Mouse (Mus musculus): ENCODE measurements around the gene Mef2b. TPM values are rescaled to one million over a fixed set of nuclear protein-coding genes. Genes with fewer than 3 reads are reported as not detected.
A peak's percentile ranks its signal among the peaks of the same experiment; 100 is the strongest.

The Mef2b gene
- polyA plus RNA-seq, 2 experiments: 0.04 TPM; not detected in 1

DNA sequence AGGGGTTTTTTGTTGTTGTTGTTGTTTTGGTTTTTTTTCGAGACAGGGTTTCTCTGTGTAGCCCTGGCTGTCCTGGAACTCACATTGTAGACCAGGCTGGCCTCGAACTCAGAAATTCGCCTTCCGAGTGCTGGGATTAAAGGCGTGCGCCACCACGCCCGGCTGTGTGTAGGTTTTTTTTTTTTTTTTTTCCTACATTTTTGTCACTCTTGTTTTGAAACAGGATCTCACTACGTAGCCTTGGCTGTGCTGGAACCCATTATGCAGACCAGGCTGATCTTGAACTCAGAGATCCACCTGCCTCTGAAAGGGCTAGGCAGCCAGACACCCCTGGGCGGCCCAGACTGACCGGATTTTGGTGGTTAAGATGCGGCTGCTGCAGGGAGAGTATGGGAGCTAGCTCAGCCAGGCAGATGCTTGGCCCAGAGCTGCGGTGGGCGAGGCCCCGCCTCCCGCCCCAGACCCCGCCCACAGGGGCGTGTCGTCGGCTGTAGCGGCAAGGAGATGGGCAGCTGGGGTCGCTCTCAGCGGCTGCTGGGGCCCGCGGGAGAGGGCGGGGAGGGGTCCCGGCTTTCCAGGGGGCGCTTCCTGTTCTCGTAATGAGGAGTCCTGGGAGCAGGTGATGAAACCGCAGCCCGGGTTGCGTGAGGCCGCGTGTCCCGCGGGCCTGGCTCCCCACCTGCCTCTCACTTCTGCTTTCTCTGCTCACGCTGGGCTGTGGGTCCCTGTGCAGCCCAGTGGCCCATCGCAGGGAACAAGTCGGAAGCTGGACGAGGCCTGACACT is 18.8 kb downstream of the Mef2b start:
- ATAC-seq (ENCODE audit: insufficient read depth) (peak; percentile 76), DNase-seq (ENCODE audit: low read depth in 3 of 3, low spot score in 3 of 3) (peak in 1 of 3 experiments; percentile 55)
- WGBS (ENCODE audit: insufficient replicate concordance): 7% methylated on average over 40 of the region's 40 CpGs
- Histone ChIP-seq H3K27me3 (ENCODE audit: control insufficient read depth, insufficient read depth, low read length) (no peaks in the 10 kb centered on the region; the same call in 1 of the 2 replicates), H3K27ac (no peak overlapping the region), H3K9me3 (ENCODE audit: control insufficient read depth, low read length) (no peaks in the 10 kb centered on the region), H3K4me1 (replicated peaks; ENCODE audit: control insufficient read depth in 2 of 2, insufficient read depth in 2 of 2, low read length in 1 of 2) (peaks cover 0 to 2% of the 10 kb centered on the region in 2 experiments; a peak in 1 of 4 replicates), H3K9ac (replicated peaks) (peak overlapping the region; percentile 43; the same call in 1 of the 2 replicates), H3K4me2 (ENCODE audit: low read depth) (peak overlapping the region; percentile 84), H3K4me3 (ENCODE audit: insufficient read depth in 1 of 2, low read depth in 2 of 2, low read length in 2 of 2) (peak overlapping the region; percentile 42 to 63), H3K36me3 (replicated peaks; ENCODE audit: control insufficient read depth, insufficient read depth, low read depth) (no peaks in the 10 kb centered on the region)
- TF ChIP-seq EP300 (IDR thresholded peaks at IDR 0.05; ENCODE audit: low read depth) (no peak), CTCF (IDR thresholded peaks at IDR 0.05; ENCODE audit: low read depth) (no peak)

DNA sequence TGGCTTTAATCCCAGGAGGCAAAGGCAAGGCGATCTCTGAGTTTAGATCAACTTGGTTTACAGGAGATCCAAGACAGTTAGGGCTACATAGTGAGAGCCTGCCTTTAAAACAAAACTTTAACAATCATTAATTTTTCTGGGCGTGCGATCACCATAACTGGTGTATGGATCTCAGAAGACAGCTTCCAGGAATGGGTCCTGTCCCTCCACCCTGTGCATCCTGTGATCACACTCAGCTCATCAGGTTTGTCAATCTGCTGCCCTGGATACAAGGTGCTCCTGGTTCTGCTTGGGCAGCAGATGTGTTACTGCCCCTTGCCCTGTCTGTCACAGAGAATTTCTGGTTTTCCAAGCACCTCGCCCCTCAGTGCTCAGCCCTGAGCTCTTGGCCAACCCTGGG is 19.7 kb downstream of the Mef2b start:
- H3K27ac ChIP-seq: no peak overlapping the region
- DNase-seq (ENCODE audit: low read depth in 3 of 3, low spot score in 3 of 3) (no peak), ATAC-seq (ENCODE audit: insufficient read depth) (no peak)
- H3K4me2 ChIP-seq (ENCODE audit: low read depth): no peak overlapping the region
- H3K9me3 ChIP-seq (ENCODE audit: control insufficient read depth, low read length): no peaks in the 10 kb centered on the region
- WGBS (ENCODE audit: insufficient replicate concordance): 65% methylated on average over 4 of the region's 4 CpGs
- H3K36me3 ChIP-seq (replicated peaks; ENCODE audit: control insufficient read depth, insufficient read depth, low read depth): no peaks in the 10 kb centered on the region
- no peak overlapping the region for H3K9ac ChIP-seq (replicated peaks)
- H3K4me3 ChIP-seq (ENCODE audit: insufficient read depth in 1 of 2, low read depth in 2 of 2, low read length in 2 of 2): no peak overlapping the region
- TF ChIP-seq CTCF (IDR thresholded peaks at IDR 0.05; ENCODE audit: low read depth): no peak
- no peak for TF ChIP-seq EP300 (IDR thresholded peaks at IDR 0.05; ENCODE audit: low read depth)
- peaks cover 0 to 2% of the 10 kb centered on the region in 2 experiments; a peak in 1 of 4 replicates for H3K4me1 ChIP-seq (replicated peaks; ENCODE audit: control insufficient read depth in 2 of 2, insufficient read depth in 2 of 2, low read length in 1 of 2)
- H3K27me3 ChIP-seq (ENCODE audit: control insufficient read depth, insufficient read depth, low read length): no peaks in the 10 kb centered on the region; the same call in 1 of the 2 replicates

DNA sequence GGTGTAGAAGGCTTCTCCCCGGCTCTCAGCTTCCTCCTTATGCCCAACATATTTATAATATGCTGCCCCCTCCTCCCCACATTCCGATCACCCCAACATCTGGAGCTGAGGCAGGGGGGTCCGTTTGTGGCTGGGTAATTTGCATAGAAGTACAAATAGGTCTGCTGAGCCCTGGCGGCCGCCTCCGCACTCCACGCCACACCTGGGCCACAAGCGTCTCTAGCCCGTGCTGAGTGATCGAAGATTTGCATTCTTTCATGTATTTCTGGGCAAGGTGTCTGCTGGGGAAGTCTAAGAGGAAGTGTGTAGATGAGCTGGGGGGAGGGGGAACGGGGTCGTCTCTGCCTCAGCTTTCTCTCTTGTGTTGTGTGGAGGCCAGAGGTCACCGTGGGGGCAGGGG is 20.5 kb downstream of the Mef2b start:
- no peaks in the 10 kb centered on the region for H3K9me3 ChIP-seq (ENCODE audit: control insufficient read depth, low read length)
- H3K4me2 ChIP-seq (ENCODE audit: low read depth): no peak overlapping the region
- H3K4me3 ChIP-seq (ENCODE audit: insufficient read depth in 1 of 2, low read depth in 2 of 2, low read length in 2 of 2): no peak overlapping the region
- no peak for ATAC-seq (ENCODE audit: insufficient read depth)
- TF ChIP-seq EP300 (IDR thresholded peaks at IDR 0.05; ENCODE audit: low read depth) (no peak), CTCF (IDR thresholded peaks at IDR 0.05; ENCODE audit: low read depth) (no peak)
- WGBS (ENCODE audit: insufficient replicate concordance): 36% methylated on average over 13 of the region's 13 CpGs
- no peaks in the 10 kb centered on the region; the same call in 1 of the 2 replicates for H3K27me3 ChIP-seq (ENCODE audit: control insufficient read depth, insufficient read depth, low read length)
- DNase-seq (ENCODE audit: low read depth in 3 of 3, low spot score in 3 of 3): no peak
- H3K27ac ChIP-seq: no peak overlapping the region
- H3K9ac ChIP-seq (replicated peaks): no peak overlapping the region
- no peaks in the 10 kb centered on the region for H3K36me3 ChIP-seq (replicated peaks; ENCODE audit: control insufficient read depth, insufficient read depth, low read depth)
- H3K4me1 ChIP-seq (replicated peaks; ENCODE audit: control insufficient read depth in 2 of 2, insufficient read depth in 2 of 2, low read length in 1 of 2): peaks cover 0 to 2% of the 10 kb centered on the region in 2 experiments; a peak in 1 of 4 replicates

DNA sequence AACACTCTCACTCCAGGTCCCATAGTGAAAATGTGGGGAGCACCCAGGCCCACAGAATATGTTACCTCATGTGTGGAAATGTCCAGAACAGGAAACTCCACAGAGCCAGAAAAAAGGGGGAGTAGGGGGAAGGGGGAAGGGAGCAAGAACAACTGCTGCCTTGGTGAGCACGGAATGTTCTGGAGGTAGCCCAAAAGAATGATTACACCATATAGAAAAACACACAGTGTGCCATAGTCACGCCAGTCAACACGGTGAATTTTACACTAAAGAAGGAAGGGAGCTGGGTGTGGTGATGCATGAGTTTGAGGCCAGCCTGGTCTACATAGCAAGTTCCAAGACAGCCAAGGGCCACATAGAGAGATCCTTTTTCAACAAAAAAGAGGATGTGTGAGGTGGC is 23.8 kb downstream of the Mef2b start:
- peaks cover 5% of the 10 kb centered on the region for H3K27me3 ChIP-seq (ENCODE audit: control insufficient read depth, insufficient read depth, low read length)
- TF ChIP-seq EP300 (IDR thresholded peaks at IDR 0.05; ENCODE audit: low read depth) (no peak), CTCF (IDR thresholded peaks at IDR 0.05; ENCODE audit: low read depth) (no peak)
- 69% methylated on average over 3 of the region's 3 CpGs for WGBS (ENCODE audit: insufficient replicate concordance)

DNA sequence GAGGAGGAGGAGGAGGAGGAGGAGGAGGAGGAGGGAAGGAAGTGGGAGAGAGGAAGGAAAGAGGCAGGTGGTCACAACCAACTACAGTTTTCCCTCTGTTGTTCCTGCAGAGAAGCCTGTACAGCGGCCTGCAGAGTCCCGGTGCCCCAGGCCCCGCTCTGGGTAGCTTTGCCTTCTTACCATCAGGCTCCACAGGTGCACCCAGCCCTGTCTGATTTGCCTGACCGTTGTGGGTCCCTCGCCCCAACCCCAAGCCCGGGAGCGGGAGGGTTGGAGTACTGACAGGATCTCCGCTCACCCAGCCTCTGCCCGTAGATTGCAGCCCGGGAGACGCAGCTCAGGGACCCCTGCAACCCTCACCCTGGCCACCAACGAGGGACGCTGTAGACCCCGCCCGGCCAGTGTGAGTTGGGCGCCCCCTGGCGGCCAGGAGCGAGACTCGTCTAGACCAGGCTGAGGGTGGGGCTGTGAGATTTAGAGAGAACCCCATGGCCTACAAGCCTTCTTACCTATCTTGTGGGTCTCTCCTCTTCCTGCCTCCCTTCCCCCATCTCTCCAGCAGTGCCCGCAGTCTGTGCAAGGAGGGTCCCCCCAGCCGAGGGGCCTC is 27.1 kb downstream of the Mef2b start:
- Histone ChIP-seq H3K4me3 (ENCODE audit: insufficient read depth in 1 of 2, low read depth in 2 of 2, low read length in 2 of 2) (no peak overlapping the region), H3K27ac (no peak overlapping the region), H3K36me3 (replicated peaks; ENCODE audit: control insufficient read depth, insufficient read depth, low read depth) (no peaks in the 10 kb centered on the region), H3K27me3 (ENCODE audit: control insufficient read depth, insufficient read depth, low read length) (peaks cover 5% of the 10 kb centered on the region), H3K4me1 (replicated peaks; ENCODE audit: control insufficient read depth in 2 of 2, insufficient read depth in 2 of 2, low read length in 1 of 2) (peaks cover 6 to 18% of the 10 kb centered on the region in 2 experiments; a peak in 3 of 4 replicates), H3K9me3 (ENCODE audit: control insufficient read depth, low read length) (no peaks in the 10 kb centered on the region), H3K4me2 (ENCODE audit: low read depth) (peak overlapping the region; percentile 50), H3K9ac (replicated peaks) (no peak overlapping the region)
- ATAC-seq (ENCODE audit: insufficient read depth) (peak; percentile 66; the same call in 1 of the 2 replicates), DNase-seq (ENCODE audit: low read depth in 3 of 3, low spot score in 3 of 3) (peak in 2 of 3 experiments; percentile 39 to 50)
- WGBS (ENCODE audit: insufficient replicate concordance): 4% methylated on average over 21 of the region's 21 CpGs
- peak; percentile 98 for TF ChIP-seq CTCF (IDR thresholded peaks at IDR 0.05; ENCODE audit: low read depth)
- no peak for TF ChIP-seq EP300 (IDR thresholded peaks at IDR 0.05; ENCODE audit: low read depth)

More for the DNA sequence above, 23.8 kb downstream of the Mef2b start:
- no peak overlapping the region for H3K27ac ChIP-seq
- ATAC-seq (ENCODE audit: insufficient read depth) (no peak), DNase-seq (ENCODE audit: low read depth in 3 of 3, low spot score in 3 of 3) (no peak)
- H3K9ac ChIP-seq (replicated peaks): no peak overlapping the region
- no peak overlapping the region for H3K4me2 ChIP-seq (ENCODE audit: low read depth)
- peaks cover 0 to 2% of the 10 kb centered on the region in 2 experiments; a peak in 1 of 4 replicates for H3K4me1 ChIP-seq (replicated peaks; ENCODE audit: control insufficient read depth in 2 of 2, insufficient read depth in 2 of 2, low read length in 1 of 2)
- no peaks in the 10 kb centered on the region for H3K36me3 ChIP-seq (replicated peaks; ENCODE audit: control insufficient read depth, insufficient read depth, low read depth)
- no peaks in the 10 kb centered on the region for H3K9me3 ChIP-seq (ENCODE audit: control insufficient read depth, low read length)
- H3K4me3 ChIP-seq (ENCODE audit: insufficient read depth in 1 of 2, low read depth in 2 of 2, low read length in 2 of 2): no peak overlapping the region

Data from liver, embryonic 14.5 days (tissue).